In the genomic region with DNA sequence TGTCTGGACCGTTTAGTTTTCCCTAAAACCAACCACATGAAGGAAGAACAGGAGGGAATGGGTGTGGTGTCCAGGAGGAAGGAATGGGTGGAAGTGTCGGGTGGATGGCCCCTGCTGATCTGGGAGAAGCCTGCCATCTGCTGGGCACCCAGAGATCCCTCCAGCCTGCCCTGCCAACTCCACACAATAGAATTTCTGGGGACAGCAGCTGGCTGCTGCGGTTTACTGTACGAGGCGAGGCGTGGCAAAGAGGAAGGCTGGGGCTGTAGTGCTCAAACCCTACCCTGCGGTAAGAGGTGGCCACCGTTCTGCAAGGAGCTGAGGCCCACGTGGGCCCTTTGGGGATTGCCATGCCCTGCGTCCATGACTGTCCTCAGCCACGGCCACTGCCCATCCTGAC, we compare ENCODE assay signal across 8 mouse cellular contexts. TPM values are rescaled to one million over a fixed set of nuclear protein-coding genes. Genes with fewer than 3 reads are reported as not detected.
A peak's percentile ranks its signal among the peaks of the same experiment; 100 is the strongest.
DNase-seq lines count a peak whose midpoint lies in the region; ATAC-seq and TF ChIP-seq lines count a peak whose summit lies in the region.

No protein-coding gene starts in this region.

- no peak overlapping the region for H3K4me3 ChIP-seq in heart, adult 2 months
- no peak overlapping the region for H3K4me3 ChIP-seq in liver, embryonic 11.5 days (ENCODE audit: low read depth, low read length)
- no peak overlapping the region for H3K4me3 ChIP-seq in stomach, embryonic 15.5 days (replicated peaks)

- no peaks in the 10 kb centered on the region for H3K9me3 ChIP-seq in liver, embryonic 11.5 days (ENCODE audit: control insufficient read depth, low read length)
- H3K9me3 ChIP-seq in stomach, embryonic 15.5 days: no peaks in the 10 kb centered on the region

- peak; percentile 86 for TF ChIP-seq CTCF in heart, adult 2 months (IDR thresholded peaks at IDR 0.05)

- no peaks in the 10 kb centered on the region for H3K27me3 ChIP-seq in heart, adult 2 months (ENCODE audit: control insufficient read depth, insufficient read depth, low read length)
- no peaks in the 10 kb centered on the region for H3K27me3 ChIP-seq in liver, embryonic 11.5 days (replicated peaks; ENCODE audit: control insufficient read depth, insufficient read depth, low read length)
- no peaks in the 10 kb centered on the region for H3K27me3 ChIP-seq in stomach, embryonic 15.5 days (replicated peaks)

- no peak overlapping the region for H3K9ac ChIP-seq in heart, adult 2 months (ENCODE audit: low read depth, low read length)
- no peak overlapping the region for H3K9ac ChIP-seq in liver, embryonic 11.5 days (ENCODE audit: low read depth, low read length)
- H3K9ac ChIP-seq in stomach, embryonic 15.5 days: no peak overlapping the region

- H3K36me3 ChIP-seq in heart, adult 2 months (ENCODE audit: control insufficient read depth, insufficient read depth, low read length): no peaks in the 10 kb centered on the region
- H3K36me3 ChIP-seq in liver, embryonic 11.5 days (ENCODE audit: control insufficient read depth, insufficient read depth, low read length): no peaks in the 10 kb centered on the region
- no peaks in the 10 kb centered on the region for H3K36me3 ChIP-seq in stomach, embryonic 15.5 days

- peaks cover 2% of the 10 kb centered on the region for H3K4me1 ChIP-seq in heart, adult 2 months (ENCODE audit: control insufficient read depth, insufficient read depth, low read length)
- H3K4me1 ChIP-seq in liver, embryonic 11.5 days (replicated peaks; ENCODE audit: control insufficient read depth, insufficient read depth, low read length): peaks cover 4% of the 10 kb centered on the region; the same call in 1 of the 2 replicates
- peaks cover 26% of the 10 kb centered on the region for H3K4me1 ChIP-seq in stomach, embryonic 15.5 days

- no peak overlapping the region for H3K4me2 ChIP-seq in liver, embryonic 11.5 days
- no peak overlapping the region for H3K4me2 ChIP-seq in stomach, embryonic 15.5 days

- peak; percentile 84 for TF ChIP-seq EP300 in heart, adult 2 months (IDR thresholded peaks at IDR 0.05; ENCODE audit: insufficient read depth, low read depth, low read length)

- H3K79me2 ChIP-seq in heart, adult 2 months (replicated peaks; ENCODE audit: control insufficient read depth, insufficient read depth, low read length): peaks cover 2% of the 10 kb centered on the region; the same call in 1 of the 2 replicates

- no peak for TF ChIP-seq POLR2A in heart, adult 2 months (IDR thresholded peaks at IDR 0.05; ENCODE audit: insufficient read depth, low read depth, low read length)

- peak; percentile 49 for ATAC-seq in activated CD4-positive, CD25-positive, alpha-beta regulatory T cell, adult 4 months
- ATAC-seq in liver, embryonic 11.5 days (replicated peaks; ENCODE audit: low FRiP score): 0 out of 2 replicates have a peak, but pooled peaks have one; percentile 20
- peak; percentile 59 for ATAC-seq in stomach, embryonic 15.5 days (ENCODE audit: insufficient read depth, low FRiP score, low read depth)

- intact Hi-C loops in heart, adult 2 months (cut with DNase I): loop anchor here (1.0 kb wide), 3 partner anchors 138 to 192 kb away; no protein-coding TSS in a partner anchor

- DNase-seq in A20 (ENCODE audit: low read depth, low spot score): peak; percentile 93
- peak; percentile 79 for DNase-seq in embryo, embryonic 11 days
- peak; percentile 73 to 74 for DNase-seq in heart, adult 2 months
- peak; percentile 58 for DNase-seq in kidney, adult 11 months
- DNase-seq in liver, embryonic 11.5 days (ENCODE audit: low spot score): peak; percentile 58
- DNase-seq in naive thymus-derived CD4-positive, alpha-beta T cell, adult 2 months (ENCODE audit: low read depth): peak; percentile 80

- WGBS in heart, adult 2 months: 19% methylated on average over 11 of the region's 11 CpGs
- WGBS in liver, embryonic 11.5 days: 25% methylated on average over 11 of the region's 11 CpGs
- WGBS in stomach, embryonic 15.5 days: 22% methylated on average over 11 of the region's 11 CpGs

- H3K27ac ChIP-seq in heart, adult 2 months: no peak overlapping the region
- no peak overlapping the region for H3K27ac ChIP-seq in liver, embryonic 11.5 days (ENCODE audit: low read depth, low read length)
- H3K27ac ChIP-seq in stomach, embryonic 15.5 days: no peak overlapping the region

RNA-seq across cellular contexts. Expression of gene Tbc1d16, which starts 37.8 kb away (rescaled TPM):
- polyA plus RNA-seq in activated CD4-positive, CD25-positive, alpha-beta regulatory T cell, adult 4 months (2017; shearing (Covaris generic)): under 1 TPM; 0.75 to 0.78 TPM
- total RNA-seq in heart, adult 2 months (2021): 10 to 100 TPM; 61.0 to 73.7 TPM
- 26.0 and 53.7 TPM in 2 replicates for polyA plus RNA-seq in heart, adult 2 months (2012; rRNA removed)
- 3.4 and 3.6 TPM in 2 replicates for polyA plus RNA-seq in liver, embryonic 11.5 days (2014; fragmentation: Nextera tagmentation; extraction: Ambion mirVana)
- 18.7 and 19.3 TPM in 2 replicates for polyA plus RNA-seq in stomach, embryonic 15.5 days (2015; fragmentation: Nextera tagmentation; extraction: Ambion mirVana)

RNA-seq across cellular contexts. Expression of gene Ccdc40, which starts 37.9 kb away (rescaled TPM):
- polyA plus RNA-seq in activated CD4-positive, CD25-positive, alpha-beta regulatory T cell, adult 4 months (2017; shearing (Covaris generic)): 1 to 10 TPM; 1.0 to 2.0 TPM
- total RNA-seq in heart, adult 2 months (2021): under 1 TPM in 1 of 2 experiments, not detected in 1; 0.21 TPM
- 0.44 and 0.59 TPM in 2 replicates for polyA plus RNA-seq in heart, adult 2 months (2012; rRNA removed)
- 4.1 and 5.4 TPM in 2 replicates for polyA plus RNA-seq in liver, embryonic 11.5 days (2014; fragmentation: Nextera tagmentation; extraction: Ambion mirVana)
- 2.1 and 2.6 TPM in 2 replicates for polyA plus RNA-seq in stomach, embryonic 15.5 days (2015; fragmentation: Nextera tagmentation; extraction: Ambion mirVana)
